Mouse (Mus musculus) olfactory bulb, adult 2 months (tissue): ENCODE results near the gene Ttyh2.
"Not testable (repeated sequence)": the region's sequence is repeated elsewhere in the genome, so short reads cannot be mapped to it uniquely, and the experiment has no call there.

ENCODE experiments used
- CTCF ChIP-seq: fragments of 200-500 bp; IDR thresholded peaks from 2 replicates; pipeline ENCODE4 v1.5.1; 2012; ENCODE audit warnings: low read depth, mild to moderate bottlenecking, low read length, moderate library complexity; ENCODE audit not compliant: insufficient read depth
- POLR2A ChIP-seq: fragments of 200-500 bp; IDR thresholded peaks from 2 replicates; pipeline ENCODE4 v1.6.1; 2012; ENCODE audit warnings: mild to moderate bottlenecking, low read depth, low read length, moderate library complexity; ENCODE audit not compliant: insufficient read depth

- TF ChIP-seq CTCF, POLR2A: not testable (repeated sequence)
Measured at GRCm38 (mm10) chr11:114667932-114668285, 7.3 kb upstream of the Ttyh2 start.
